Mouse (Mus musculus): ENCODE measurements around the gene Psme3.

GRCm38 (mm10) chr11:101312150-101312549 lies 3.9 kb upstream of the Psme3 start:
- TF ChIP-seq CTCF (IDR thresholded peaks at IDR 0.05) = no peak
- no peak for TF ChIP-seq EP300 (IDR thresholded peaks at IDR 0.05)

Data from lung, postnatal 0 days (tissue).